Mouse (Mus musculus) heart, postnatal 10 days (tissue): ENCODE measurements around the gene Enoph1. TPM values are rescaled to one million over a fixed set of nuclear protein-coding genes. Genes with fewer than 3 reads are reported as not detected.
A peak's percentile ranks its signal among the peaks of the same experiment; 100 is the strongest.

Source experiments
- DNase-seq, 2 experiments: peaks; one replicate each; pipeline ENCODE4 v3.0.0; 2021
- intact Hi-C: fragments of 180-260 bp; cut with DNase I; formaldehyde crosslinking; loops from one replicate; pipeline ENCODE4 v1.15.1; 2025
- total RNA-seq, 2 experiments: library from RNA; stranded (reverse); gene quantifications; 2 replicates each; pipeline ENCODE4 v1.2.3; 2021

The Enoph1 gene
- total RNA-seq, 2 experiments from 2014 or later, result 13.1 to 14.3 TPM

DNA sequence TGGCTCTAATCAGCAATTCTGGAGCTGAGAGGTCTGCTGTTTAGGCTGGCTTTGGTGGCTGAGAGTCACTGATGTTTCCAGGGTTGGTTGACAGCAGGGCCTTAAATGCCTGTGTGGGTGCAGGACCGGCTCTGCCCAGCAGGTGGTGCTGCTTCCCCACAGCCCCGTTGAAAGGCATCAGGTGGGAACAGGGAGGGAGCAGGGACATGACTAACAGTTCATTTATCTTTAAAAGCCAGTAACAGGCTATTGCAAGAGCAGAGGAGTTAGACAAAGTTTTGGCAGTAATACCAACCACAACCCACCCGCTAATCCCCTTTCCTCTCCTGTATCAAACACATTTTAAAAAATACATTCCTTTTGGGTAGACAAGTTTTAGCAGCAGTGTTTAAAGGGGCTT is 30.5 kb downstream of the Enoph1 start:
- DNase-seq, result peak; percentile 86 to 91
- intact Hi-C loops, result loop anchor here (1.0 to 5.0 kb wide), 4 partner anchors 97 to 252 kb away; no protein-coding TSS in a partner anchor

DNA sequence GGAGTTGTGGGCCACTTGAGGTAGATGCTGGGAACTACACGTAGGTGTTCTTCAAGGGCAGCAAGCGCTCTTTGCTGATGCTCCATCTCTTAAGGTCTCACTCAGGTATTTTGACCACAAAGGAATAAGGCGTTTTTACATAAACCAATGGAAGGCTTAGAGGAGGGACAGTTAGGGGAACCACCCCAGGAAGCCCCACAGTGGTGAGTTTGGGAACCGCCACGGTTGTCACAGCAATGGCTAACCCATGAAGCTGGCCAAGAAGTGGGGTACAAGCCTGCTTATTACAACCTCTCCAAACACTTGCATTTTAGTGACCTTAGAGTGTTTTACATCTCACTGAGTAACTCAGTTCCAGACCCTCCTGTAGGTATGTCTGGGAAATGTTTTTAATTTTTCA is 31.8 kb downstream of the Enoph1 start:
- intact Hi-C loops, result loop anchor here (5.0 kb wide), 2 partner anchors 96 to 231 kb away; no protein-coding TSS in a partner anchor
- DNase-seq, result no peak

DNA sequence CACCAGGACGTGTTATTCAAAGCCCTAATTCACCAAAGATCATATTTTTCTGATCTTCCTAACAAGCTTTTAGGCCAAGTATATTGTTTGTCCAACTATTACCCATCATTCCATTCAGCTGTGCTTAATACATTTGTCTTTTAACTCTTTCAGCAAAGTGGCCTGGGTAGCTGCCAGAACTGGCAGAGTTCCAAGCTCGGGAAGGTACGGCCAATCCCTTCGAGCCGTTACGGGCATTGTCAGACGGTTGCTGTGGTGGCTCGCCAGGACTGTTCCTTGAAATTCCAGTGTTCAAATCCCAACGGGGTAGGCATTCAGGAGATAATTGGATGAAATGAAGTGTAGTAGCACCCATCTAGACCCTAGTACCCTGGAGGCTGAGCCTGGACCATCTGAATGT is 32.8 kb downstream of the Enoph1 start:
- intact Hi-C loops, result loop anchor here (5.0 kb wide), 2 partner anchors 95 to 230 kb away; no protein-coding TSS in a partner anchor

DNA sequence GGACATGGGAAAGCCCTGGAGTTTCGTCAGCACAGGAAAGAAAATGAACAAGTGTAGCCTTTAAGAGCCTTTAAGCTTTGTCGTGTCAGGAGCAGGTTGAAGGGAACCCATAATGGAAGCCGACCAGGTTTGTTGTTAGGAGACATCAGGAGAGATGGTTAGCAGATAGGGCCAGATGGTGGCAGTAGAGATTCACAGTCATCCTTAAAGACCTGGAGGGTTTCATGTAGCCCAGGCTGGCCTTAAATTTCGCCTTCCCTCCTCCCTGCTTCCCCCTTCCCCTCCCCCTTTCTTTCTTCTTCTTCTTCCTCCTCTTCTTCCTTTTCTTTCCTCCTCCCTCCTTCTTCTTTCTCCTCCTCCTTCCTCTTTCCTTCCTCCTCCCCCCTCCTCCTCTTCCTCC is 34.8 kb downstream of the Enoph1 start:
- DNase-seq, result no peak
- intact Hi-C loops, result loop anchor here (5.0 kb wide), 2 partner anchors 93 to 228 kb away; no protein-coding TSS in a partner anchor

More for the DNA sequence above, 32.8 kb downstream of the Enoph1 start:
- no peak for DNase-seq

DNA sequence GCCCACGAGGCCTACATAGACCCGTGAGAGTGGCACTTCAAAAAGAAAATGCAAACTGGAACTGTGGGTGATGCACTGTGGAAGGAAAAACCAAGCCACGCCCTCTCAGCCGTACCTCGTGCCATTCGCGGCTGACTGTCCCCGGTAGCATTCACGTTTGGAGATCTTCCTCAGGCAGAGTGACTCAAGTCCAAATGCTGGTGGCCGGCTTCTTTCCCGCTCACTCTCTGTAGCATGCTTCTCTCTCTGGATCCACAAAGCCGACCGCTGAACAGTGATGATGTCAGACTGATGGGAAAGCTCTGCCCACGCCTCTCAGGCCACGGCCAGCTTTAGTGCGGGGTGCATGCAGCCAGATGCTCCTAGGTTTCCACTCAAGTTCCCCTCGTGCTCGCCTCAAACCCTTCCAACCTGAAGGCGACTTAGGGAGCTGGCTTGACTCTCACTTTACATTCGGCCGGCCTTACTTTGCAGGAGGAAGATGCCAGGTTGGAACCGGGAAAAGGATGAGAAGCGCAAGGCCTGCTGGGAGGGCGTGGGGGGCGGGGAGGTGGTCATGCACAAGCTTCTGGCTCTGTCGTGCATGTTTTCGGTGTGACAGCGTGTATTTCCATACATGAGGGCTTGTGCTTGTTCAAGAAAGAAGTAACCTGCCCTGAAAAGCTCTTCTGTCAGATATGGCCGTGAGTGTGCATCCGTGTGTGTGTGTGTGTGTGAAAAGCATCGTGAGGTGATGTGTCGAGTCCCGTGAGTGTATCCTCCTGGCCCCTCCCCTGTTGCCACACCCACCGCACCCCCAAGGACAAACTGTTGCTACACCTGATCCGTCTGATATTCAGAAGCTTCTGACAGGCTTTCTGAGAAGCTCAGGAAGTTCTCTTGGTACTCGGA is 39.5 kb downstream of the Enoph1 start:
- intact Hi-C loops, result no loop called here
- peak; percentile 32 to 42 for DNase-seq

DNA sequence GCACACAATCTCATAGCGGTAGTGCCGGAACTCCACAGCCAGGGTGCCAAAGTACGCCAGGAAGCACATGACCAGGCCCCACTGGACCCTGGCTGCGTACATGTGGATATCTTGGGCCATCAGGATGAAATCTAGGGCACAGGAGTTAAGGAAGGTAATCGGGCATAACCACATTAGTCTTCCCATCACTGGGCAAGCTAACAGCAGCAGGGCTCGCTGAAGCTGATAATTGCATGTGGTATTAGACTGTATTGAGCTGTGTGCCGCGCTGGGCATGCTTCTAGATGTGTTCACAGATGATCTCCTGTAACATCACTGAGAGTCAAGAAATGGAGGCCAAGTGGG is 40.1 kb downstream of the Enoph1 start:
- intact Hi-C loops, result no loop called here
- DNase-seq, result no peak

DNA sequence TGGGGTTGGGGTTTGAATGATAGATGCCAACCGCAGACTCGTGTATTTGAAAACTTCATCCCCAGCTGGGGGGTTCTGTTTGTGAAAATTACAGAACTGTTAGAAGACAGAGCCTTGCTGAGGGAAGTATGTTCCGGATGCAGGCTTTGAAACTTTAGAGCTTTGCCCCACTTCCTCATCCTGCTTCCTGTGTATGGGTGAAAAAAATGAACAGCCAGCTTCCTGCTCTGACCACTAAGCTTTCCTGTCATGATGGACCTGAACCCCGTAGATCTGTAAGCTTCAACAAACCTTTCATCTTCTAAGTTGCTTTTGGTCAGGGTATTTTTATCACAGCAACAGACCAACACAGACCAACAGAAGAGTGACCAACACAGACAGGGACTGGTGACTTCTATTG is 42.2 kb downstream of the Enoph1 start:
- no peak for DNase-seq
- intact Hi-C loops, result no loop called here

DNA sequence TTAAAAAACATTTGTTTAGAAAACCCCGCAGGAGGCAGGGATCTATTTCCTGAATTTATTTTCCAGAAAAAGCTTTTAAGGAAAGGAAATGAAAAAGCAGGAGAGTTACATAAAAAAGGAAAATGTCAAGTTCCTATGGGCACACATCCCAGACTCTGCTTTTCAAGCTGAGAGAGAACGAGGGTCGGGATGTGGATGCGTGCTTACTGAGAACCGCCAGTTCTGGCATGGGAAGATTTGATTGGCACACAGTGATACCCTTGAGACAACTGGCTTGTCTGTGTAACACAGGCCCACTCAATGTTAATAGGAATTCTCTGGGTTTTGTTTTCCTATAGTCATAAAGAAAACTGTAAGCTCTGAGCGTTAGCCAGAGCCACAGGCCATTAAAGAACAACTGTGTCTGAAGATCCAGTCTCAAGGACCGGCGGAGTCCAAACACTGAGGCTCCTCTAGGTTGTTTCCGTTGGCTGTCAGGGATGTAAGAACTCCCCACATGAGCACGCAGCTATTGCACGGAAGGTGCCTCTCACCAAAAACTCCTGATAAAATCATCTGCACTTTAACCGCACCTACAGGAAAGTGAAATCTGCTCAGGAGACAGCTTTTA is 44.3 kb downstream of the Enoph1 start:
- intact Hi-C loops, result no loop called here
- DNase-seq, result no peak

DNA sequence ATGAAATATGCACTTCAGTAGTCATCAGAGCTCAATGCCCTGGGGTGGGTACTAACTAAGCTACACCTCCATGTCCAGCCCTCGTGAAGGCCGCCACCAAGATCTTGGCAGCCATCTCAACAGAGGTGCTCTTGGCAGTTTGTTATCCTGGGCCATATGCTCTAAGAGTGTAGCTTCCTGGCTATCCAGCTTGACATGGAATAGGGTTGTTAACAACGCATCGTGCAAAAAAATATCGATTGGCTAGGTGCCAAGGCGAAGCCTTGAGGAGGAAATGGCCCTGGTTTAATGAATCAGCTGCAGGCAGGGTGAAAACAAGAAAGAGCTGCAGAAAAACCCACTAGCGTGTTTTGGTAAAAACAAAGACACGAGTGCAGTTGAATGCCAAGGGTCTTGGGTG is 45.3 kb downstream of the Enoph1 start:
- intact Hi-C loops, result no loop called here
- DNase-seq, result peak; percentile 20 to 45

DNA sequence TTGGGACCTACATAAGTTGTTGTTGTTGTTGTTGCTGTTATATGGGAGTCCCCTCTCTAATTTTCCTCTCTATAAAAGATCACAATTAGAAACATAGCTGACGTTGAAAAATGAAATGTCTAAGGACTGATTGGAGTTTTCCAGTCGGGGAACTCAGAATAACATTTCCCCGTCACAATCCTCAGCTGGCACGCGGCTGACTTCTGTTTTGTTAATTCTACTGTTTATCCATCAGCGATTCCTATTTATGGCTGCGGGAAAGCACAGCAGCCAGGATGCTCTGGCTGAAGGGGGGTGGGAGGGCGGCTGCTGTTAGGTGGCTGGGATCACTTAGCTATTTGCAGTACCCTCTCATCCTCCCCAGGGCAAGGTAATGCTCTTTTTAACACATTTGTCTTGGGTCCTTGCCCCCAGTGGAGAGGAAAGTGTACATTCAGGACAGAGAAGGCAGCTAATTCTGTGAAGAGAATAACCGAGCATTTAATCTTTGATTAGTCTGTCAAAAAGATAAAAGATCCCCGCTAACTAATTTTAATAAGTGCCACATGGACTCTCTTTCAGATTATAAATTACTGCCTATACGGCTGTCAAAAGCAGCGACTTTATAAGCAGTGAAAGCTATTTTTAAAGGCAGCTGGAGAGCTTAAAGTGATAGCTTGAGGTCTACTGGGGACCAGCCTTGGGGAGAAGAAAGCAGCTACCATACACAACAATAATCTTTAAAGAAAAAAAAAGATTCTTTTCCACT is 50.9 kb downstream of the Enoph1 start:
- intact Hi-C loops, result no loop called here
- no peak for DNase-seq

DNA sequence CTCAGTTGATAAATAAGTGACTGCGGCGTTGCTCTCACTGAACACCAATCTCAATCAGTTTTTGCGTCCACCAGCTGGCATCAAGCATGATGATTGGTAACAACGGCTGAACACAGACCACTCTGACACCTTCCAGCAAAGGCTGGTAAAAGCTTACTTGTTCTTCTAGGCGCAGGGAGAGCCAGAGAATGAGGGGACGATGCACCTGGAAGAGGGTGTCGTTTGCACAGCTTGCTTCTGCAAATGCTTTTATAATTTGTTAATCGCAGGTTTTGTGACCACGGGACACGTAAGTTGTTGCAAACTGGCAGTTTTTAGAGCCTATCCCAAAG is 51.4 kb downstream of the Enoph1 start:
- DNase-seq, result no peak
- intact Hi-C loops, result no loop called here

DNA sequence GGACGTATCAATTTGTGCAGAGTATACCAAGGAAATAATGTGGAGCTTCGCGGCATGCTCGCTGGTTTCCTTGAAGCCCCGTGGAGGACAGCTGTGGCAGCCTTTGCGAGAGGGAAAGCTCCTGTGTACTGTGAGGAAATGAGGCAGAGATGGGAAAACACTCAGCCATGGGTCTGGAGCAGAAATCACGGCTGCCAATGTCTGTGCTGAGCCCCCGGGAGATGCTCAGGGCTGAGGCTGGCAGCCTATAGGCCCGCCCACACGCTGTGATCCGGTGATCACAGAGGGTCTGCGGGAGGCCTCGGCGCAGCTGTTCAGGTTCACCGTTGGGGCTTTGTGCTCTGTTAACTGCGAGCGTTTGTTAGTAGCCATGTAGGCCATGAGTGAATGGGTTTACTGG is 51.8 kb downstream of the Enoph1 start:
- intact Hi-C loops, result no loop called here
- DNase-seq, result no peak

DNA sequence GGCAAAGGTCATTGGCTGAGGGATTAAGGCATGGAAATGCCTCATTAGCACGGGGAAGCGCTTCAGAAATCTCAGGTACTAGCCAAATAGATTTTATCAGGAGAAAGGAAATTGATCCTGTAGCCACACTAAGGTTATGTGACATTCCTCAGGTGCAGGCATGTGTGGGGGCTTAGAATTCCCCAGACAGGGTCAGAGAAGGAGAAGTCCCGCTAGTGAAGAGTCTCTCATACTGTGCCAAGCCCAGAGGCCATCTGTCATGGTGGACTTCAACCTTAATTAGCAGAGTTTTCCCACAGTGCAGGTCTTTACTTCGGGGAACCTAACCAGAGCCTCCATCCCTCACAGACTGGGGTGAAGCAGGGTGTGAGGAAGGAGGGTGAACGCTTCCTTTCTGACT is 57.2 kb downstream of the Enoph1 start:
- intact Hi-C loops, result no loop called here
- DNase-seq, result no peak

DNA sequence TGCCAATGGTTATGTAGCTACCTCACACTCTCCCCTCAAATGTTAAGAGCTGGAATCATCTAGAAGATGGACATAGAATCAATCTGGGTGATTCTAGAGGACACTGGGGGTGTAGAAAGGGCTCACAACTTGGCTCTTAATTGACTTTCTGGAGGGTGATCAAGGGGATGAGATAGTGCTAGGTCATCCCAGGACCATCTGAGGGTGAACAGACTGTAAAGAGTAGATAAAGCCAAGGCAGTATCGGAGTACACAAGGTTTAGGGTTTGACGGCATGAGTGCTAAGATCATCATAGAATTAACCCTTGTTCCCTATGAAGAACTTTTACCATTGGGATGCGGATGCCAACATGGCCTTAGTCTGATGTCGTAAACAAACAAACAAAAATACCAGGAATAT is 58.2 kb downstream of the Enoph1 start:
- intact Hi-C loops, result no loop called here
- DNase-seq, result no peak

DNA sequence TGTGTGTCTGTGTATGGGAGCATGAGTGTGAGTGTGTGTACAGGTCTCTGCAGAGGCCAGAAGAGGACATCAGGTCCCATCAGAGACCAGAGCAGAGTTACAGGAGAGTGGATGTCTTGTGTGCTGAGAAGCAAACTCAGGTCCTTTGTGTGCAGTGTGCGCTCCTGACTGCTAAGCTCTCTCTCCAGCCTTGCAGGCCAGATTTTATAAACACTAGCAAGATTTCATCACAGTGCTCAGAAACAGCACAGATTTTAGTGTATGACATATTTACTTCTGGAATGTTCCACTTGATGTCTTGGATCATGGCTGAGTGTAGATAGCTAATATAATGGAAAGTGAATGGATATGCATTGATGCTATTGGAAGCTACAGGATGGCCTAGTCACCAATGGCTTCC is 62.6 kb downstream of the Enoph1 start:
- intact Hi-C loops, result no loop called here
- no peak for DNase-seq

DNA sequence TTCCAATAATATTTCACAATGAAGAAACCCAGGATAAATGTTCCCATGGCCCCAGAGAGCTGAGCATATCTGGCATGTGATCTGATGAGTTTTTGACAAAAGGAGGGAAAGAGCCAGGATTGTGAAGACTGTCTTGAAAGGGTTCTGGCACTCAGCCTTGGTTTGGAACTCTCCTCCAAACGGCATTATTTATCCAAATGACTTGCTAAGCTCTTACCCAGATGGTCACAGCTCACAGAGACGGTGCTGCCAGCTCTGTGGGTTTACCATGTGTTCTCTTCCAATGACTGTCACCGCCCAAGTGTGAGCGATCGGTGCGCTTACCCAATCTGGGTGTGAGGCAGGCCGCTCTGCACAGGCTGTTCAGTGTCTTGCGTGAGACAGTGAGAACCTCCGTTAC is 69.1 kb downstream of the Enoph1 start:
- no peak for DNase-seq
- intact Hi-C loops, result no loop called here

DNA sequence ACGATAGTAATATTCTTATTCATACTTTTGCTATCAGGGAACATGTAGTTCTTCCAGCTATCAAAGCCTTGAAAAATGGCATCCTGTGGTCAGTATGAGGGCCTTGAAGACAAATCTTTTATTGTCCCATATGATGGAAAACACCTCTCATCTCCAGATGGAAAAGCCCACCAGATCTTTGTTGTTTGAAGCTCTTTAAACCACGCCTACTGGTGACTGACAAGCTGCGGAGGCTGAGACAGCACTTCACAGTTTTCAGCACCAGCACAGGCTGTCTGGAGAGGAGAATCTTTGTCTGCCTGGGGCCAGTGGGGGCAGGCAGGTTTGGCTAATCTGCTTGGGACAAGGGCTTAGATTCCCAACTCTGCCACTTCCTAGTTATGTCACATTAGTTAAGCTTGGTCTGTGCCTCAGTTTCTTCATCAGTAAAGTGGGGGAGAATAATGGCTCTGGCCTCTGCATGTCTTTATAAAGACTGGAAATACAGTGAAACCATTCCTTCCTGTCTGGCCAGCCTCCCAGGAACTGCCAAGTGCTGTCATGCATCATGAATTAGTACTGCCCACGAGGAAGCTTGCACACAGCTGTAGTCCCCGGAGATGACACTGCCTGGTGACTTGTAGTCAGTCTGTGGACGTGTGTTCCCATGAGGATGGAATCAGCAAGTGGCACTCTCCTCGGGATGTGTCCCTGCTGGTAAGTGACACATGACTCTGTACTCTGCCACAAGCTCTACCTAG is 69.9 kb downstream of the Enoph1 start:
- intact Hi-C loops, result no loop called here
- no peak for DNase-seq

DNA sequence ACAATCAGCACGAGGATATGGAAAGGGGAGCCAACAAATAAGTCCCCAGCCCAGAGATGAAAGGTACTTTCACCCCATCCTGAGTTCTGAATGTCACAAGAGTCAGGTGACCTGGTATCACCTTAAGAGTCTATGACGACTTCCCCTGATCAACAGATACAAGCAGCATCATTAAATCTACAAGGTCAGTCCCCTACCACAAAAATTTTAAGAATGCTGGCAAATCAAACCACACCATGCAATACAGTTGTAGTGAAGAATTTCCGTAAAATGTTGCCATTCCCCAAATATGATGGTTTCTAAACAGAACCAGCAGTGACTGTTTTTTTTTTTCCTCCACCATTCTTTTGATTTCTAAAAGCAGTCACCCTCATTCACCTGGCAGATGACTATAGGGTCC is 70.8 kb downstream of the Enoph1 start:
- no peak for DNase-seq
- intact Hi-C loops, result no loop called here

DNA sequence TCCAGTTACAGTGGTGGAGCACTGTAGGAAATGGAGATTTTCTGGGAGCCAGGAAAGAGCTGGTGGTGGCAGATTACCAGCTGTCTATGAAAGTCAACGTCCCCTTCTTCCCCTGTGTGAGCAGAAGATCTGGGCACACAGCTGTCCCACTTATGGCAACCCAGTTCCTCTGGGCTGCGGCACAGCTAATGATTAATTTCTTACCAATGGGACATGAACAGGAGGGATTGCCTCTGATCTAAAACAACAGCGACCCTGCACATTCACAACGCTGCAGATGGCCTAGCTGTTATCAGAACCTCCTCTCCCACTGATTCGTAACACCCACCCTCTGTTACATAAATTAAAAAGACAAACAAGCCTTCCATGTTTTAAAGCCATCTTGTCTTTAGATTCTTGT is 73.6 kb downstream of the Enoph1 start:
- intact Hi-C loops, result no loop called here
- no peak for DNase-seq
